Mouse (Mus musculus): ENCODE data around the gene Chka. TPM values are rescaled to one million over a fixed set of nuclear protein-coding genes. Genes with fewer than 3 reads are reported as not detected.

Gene Chka
- total RNA-seq, 1 experiment: 79.6 TPM

- peaks cover 0 to 2% of the 10 kb centered on the region in 2 experiments; a peak in 1 of 4 replicates for H3K4me1 ChIP-seq (ENCODE audit: control insufficient read depth in 2 of 2, insufficient read depth in 2 of 2, low read length in 2 of 2, poor library complexity in 1 of 2)
- H3K9me3 ChIP-seq (ENCODE audit: control insufficient read depth, insufficient read depth, low read depth, low read length): no peaks in the 10 kb centered on the region
- no peak overlapping the region for H3K27ac ChIP-seq (ENCODE audit: insufficient read depth, low read depth, low read length, poor library complexity, severe bottlenecking)
- in situ Hi-C loops (cut with MboI; ENCODE audit: low sequenced_read_pairs in 2 of 2, unreplicated experiment in 2 of 2): no loop called here
- TF ChIP-seq ZNF384 (IDR thresholded peaks at IDR 0.05; ENCODE audit: low read depth, low read length): no peak
- no peak for TF ChIP-seq MAFK (IDR thresholded peaks at IDR 0.05; ENCODE audit: insufficient read depth, low read depth, low read length)
- no peak for TF ChIP-seq ZC3H11A (IDR thresholded peaks at IDR 0.05; ENCODE audit: borderline replicate concordance, low read depth, low read length)
- no peak for TF ChIP-seq HCFC1 (IDR thresholded peaks at IDR 0.05; ENCODE audit: borderline replicate concordance, insufficient read depth, low read length)
- no peak for TF ChIP-seq CHD2 (IDR thresholded peaks at IDR 0.05; ENCODE audit: low read depth, low read length)
- H3K36me3 ChIP-seq (ENCODE audit: control insufficient read depth, insufficient read depth, low read length, poor library complexity, severe bottlenecking): peaks cover 51% of the 10 kb centered on the region
- no peak overlapping the region for H3K4me3 ChIP-seq (ENCODE audit: insufficient read depth in 1 of 2, low read depth in 1 of 2, low read length in 2 of 2, poor library complexity in 1 of 2, severe bottlenecking in 1 of 2)
- no peak for DNase-seq (ENCODE audit: low read depth, low spot score)
- no peak overlapping the region for H3K9ac ChIP-seq (ENCODE audit: insufficient read depth, low read depth, low read length, poor library complexity, severe bottlenecking)
Observed at GRCm38 (mm10) chr19:3894294-3894693, 42.7 kb downstream of the Chka start.

- in situ Hi-C loops (cut with MboI; ENCODE audit: low sequenced_read_pairs in 2 of 2, unreplicated experiment in 2 of 2): no loop called here
- H3K4me1 ChIP-seq (ENCODE audit: control insufficient read depth in 2 of 2, insufficient read depth in 2 of 2, low read length in 2 of 2, poor library complexity in 1 of 2): peaks cover 0 to 2% of the 10 kb centered on the region in 2 experiments; a peak in 1 of 4 replicates
- no peak overlapping the region for H3K27ac ChIP-seq (ENCODE audit: insufficient read depth, low read depth, low read length, poor library complexity, severe bottlenecking)
- H3K9me3 ChIP-seq (ENCODE audit: control insufficient read depth, insufficient read depth, low read depth, low read length): no peaks in the 10 kb centered on the region
- TF ChIP-seq CHD2 (IDR thresholded peaks at IDR 0.05; ENCODE audit: low read depth, low read length) (no peak), ZNF384 (IDR thresholded peaks at IDR 0.05; ENCODE audit: low read depth, low read length) (no peak), MAFK (IDR thresholded peaks at IDR 0.05; ENCODE audit: insufficient read depth, low read depth, low read length) (no peak), ZC3H11A (IDR thresholded peaks at IDR 0.05; ENCODE audit: borderline replicate concordance, low read depth, low read length) (no peak), HCFC1 (IDR thresholded peaks at IDR 0.05; ENCODE audit: borderline replicate concordance, insufficient read depth, low read length) (no peak)
- no peak overlapping the region for H3K4me3 ChIP-seq (ENCODE audit: insufficient read depth in 1 of 2, low read depth in 1 of 2, low read length in 2 of 2, poor library complexity in 1 of 2, severe bottlenecking in 1 of 2)
- H3K9ac ChIP-seq (ENCODE audit: insufficient read depth, low read depth, low read length, poor library complexity, severe bottlenecking): no peak overlapping the region
- H3K36me3 ChIP-seq (ENCODE audit: control insufficient read depth, insufficient read depth, low read length, poor library complexity, severe bottlenecking): peaks cover 45% of the 10 kb centered on the region
- DNase-seq (ENCODE audit: low read depth, low spot score): no peak
Observed at GRCm38 (mm10) chr19:3895171-3895631, 43.6 kb downstream of the Chka start.

GRCm38 (mm10) chr19:3896208-3896607 lies 44.6 kb downstream of the Chka start:
- Histone ChIP-seq H3K4me3 (ENCODE audit: insufficient read depth in 1 of 2, low read depth in 1 of 2, low read length in 2 of 2, poor library complexity in 1 of 2, severe bottlenecking in 1 of 2) (no peak overlapping the region), H3K9me3 (ENCODE audit: control insufficient read depth, insufficient read depth, low read depth, low read length) (no peaks in the 10 kb centered on the region), H3K4me1 (ENCODE audit: control insufficient read depth in 2 of 2, insufficient read depth in 2 of 2, low read length in 2 of 2, poor library complexity in 1 of 2) (peaks cover 0 to 2% of the 10 kb centered on the region in 2 experiments; a peak in 1 of 4 replicates), H3K36me3 (ENCODE audit: control insufficient read depth, insufficient read depth, low read length, poor library complexity, severe bottlenecking) (peaks cover 35% of the 10 kb centered on the region), H3K9ac (ENCODE audit: insufficient read depth, low read depth, low read length, poor library complexity, severe bottlenecking) (no peak overlapping the region), H3K27ac (ENCODE audit: insufficient read depth, low read depth, low read length, poor library complexity, severe bottlenecking) (no peak overlapping the region)
- TF ChIP-seq MAFK (IDR thresholded peaks at IDR 0.05; ENCODE audit: insufficient read depth, low read depth, low read length): no peak
- no peak for TF ChIP-seq CHD2 (IDR thresholded peaks at IDR 0.05; ENCODE audit: low read depth, low read length)
- TF ChIP-seq ZC3H11A (IDR thresholded peaks at IDR 0.05; ENCODE audit: borderline replicate concordance, low read depth, low read length): no peak
- no peak for TF ChIP-seq HCFC1 (IDR thresholded peaks at IDR 0.05; ENCODE audit: borderline replicate concordance, insufficient read depth, low read length)
- no peak for TF ChIP-seq ZNF384 (IDR thresholded peaks at IDR 0.05; ENCODE audit: low read depth, low read length)
- DNase-seq (ENCODE audit: low read depth, low spot score): no peak
- in situ Hi-C loops (cut with MboI; ENCODE audit: low sequenced_read_pairs in 2 of 2, unreplicated experiment in 2 of 2): no loop called here

GRCm38 (mm10) chr19:3897557-3897956 lies 46.0 kb downstream of the Chka start:
- H3K36me3 ChIP-seq (ENCODE audit: control insufficient read depth, insufficient read depth, low read length, poor library complexity, severe bottlenecking): peaks cover 28% of the 10 kb centered on the region
- no peak overlapping the region for H3K27ac ChIP-seq (ENCODE audit: insufficient read depth, low read depth, low read length, poor library complexity, severe bottlenecking)
- no peak for TF ChIP-seq ZC3H11A (IDR thresholded peaks at IDR 0.05; ENCODE audit: borderline replicate concordance, low read depth, low read length)
- TF ChIP-seq MAFK (IDR thresholded peaks at IDR 0.05; ENCODE audit: insufficient read depth, low read depth, low read length): no peak
- no peak for TF ChIP-seq HCFC1 (IDR thresholded peaks at IDR 0.05; ENCODE audit: borderline replicate concordance, insufficient read depth, low read length)
- no peak for TF ChIP-seq ZNF384 (IDR thresholded peaks at IDR 0.05; ENCODE audit: low read depth, low read length)
- TF ChIP-seq CHD2 (IDR thresholded peaks at IDR 0.05; ENCODE audit: low read depth, low read length): no peak
- no peak overlapping the region for H3K4me3 ChIP-seq (ENCODE audit: insufficient read depth in 1 of 2, low read depth in 1 of 2, low read length in 2 of 2, poor library complexity in 1 of 2, severe bottlenecking in 1 of 2)
- H3K4me1 ChIP-seq (ENCODE audit: control insufficient read depth in 2 of 2, insufficient read depth in 2 of 2, low read length in 2 of 2, poor library complexity in 1 of 2): peaks cover under 1 to 2% of the 10 kb centered on the region in 2 experiments; a peak in 1 of 4 replicates
- in situ Hi-C loops (cut with MboI; ENCODE audit: low sequenced_read_pairs in 2 of 2, unreplicated experiment in 2 of 2): no loop called here
- no peak for DNase-seq (ENCODE audit: low read depth, low spot score)
- H3K9me3 ChIP-seq (ENCODE audit: control insufficient read depth, insufficient read depth, low read depth, low read length): no peaks in the 10 kb centered on the region
- H3K9ac ChIP-seq (ENCODE audit: insufficient read depth, low read depth, low read length, poor library complexity, severe bottlenecking): no peak overlapping the region

Measured in ES-E14 (cell line).